Mouse (Mus musculus) midbrain, embryonic 12.5 days (tissue): ENCODE measurements around the gene Aldh3b2. TPM values are rescaled to one million over a fixed set of nuclear protein-coding genes. Genes with fewer than 3 reads are reported as not detected.
"Not testable (repeated sequence)": the region's sequence is repeated elsewhere in the genome, so short reads cannot be mapped to it uniquely, and the experiment has no call there.

ENCODE experiments used
- ATAC-seq: fragments of 200-750 bp; cut with Nextera tagmentation; 2 replicates; pipeline ENCODE4 v1.8.0; 2017; ENCODE audit warnings: low read depth, moderate TSS enrichment, moderate library complexity; ENCODE audit not compliant: low FRiP score
- H3K27ac ChIP-seq: fragments of 300-500 bp; sonication (generic); replicated peaks from 2 replicates; pipeline ENCODE4 v1.5.1; 2016; ENCODE audit warnings: mild to moderate bottlenecking
- H3K27me3 ChIP-seq: fragments of 300-500 bp; sonication (generic); 2 replicates; pipeline ENCODE4 v1.6.1; 2016; ENCODE audit warnings: mild to moderate bottlenecking
- H3K36me3 ChIP-seq: fragments of 300-500 bp; sonication (generic); 2 replicates; pipeline ENCODE4 v1.6.1; 2016
- H3K4me1 ChIP-seq: fragments of 300-500 bp; sonication (generic); 2 replicates; pipeline ENCODE4 v1.6.1; 2016
- H3K4me2 ChIP-seq: fragments of 300-500 bp; sonication (generic); replicated peaks from 2 replicates; pipeline ENCODE4 v1.6.1; 2016; ENCODE audit warnings: mild to moderate bottlenecking, moderate library complexity
- H3K4me3 ChIP-seq: fragments of 300-500 bp; sonication (generic); 2 replicates; pipeline ENCODE4 v1.5.1; 2016; ENCODE audit warnings: mild to moderate bottlenecking
- H3K9ac ChIP-seq: fragments of 300-500 bp; sonication (generic); replicated peaks from 2 replicates; pipeline ENCODE4 v1.6.1; 2016; ENCODE audit warnings: mild to moderate bottlenecking, moderate library complexity
- H3K9me3 ChIP-seq: fragments of 300-500 bp; sonication (generic); 2 replicates; pipeline ENCODE4 v1.6.1; 2016; ENCODE audit warnings: mild to moderate bottlenecking
- WGBS: fragments of 180-500 bp; shearing (Covaris S2); methylation state at CpG from one replicate; pipeline ENCODE4 v1.1.7; 2016; 5-methylcytosine and 5-hydroxymethylcytosine counted together
- polyA plus RNA-seq: library from polyadenylated mRNA; unstranded; fragments of >200 nt; fragmentation: Nextera tagmentation; extraction: Ambion mirVana; gene quantifications from 2 replicates; pipeline ENCODE4 v1.2.1, GENCODE M21; 2016

Gene Aldh3b2
- polyA plus RNA-seq, 1 experiment from 2014 or later, result 1.0 TPM

DNA sequence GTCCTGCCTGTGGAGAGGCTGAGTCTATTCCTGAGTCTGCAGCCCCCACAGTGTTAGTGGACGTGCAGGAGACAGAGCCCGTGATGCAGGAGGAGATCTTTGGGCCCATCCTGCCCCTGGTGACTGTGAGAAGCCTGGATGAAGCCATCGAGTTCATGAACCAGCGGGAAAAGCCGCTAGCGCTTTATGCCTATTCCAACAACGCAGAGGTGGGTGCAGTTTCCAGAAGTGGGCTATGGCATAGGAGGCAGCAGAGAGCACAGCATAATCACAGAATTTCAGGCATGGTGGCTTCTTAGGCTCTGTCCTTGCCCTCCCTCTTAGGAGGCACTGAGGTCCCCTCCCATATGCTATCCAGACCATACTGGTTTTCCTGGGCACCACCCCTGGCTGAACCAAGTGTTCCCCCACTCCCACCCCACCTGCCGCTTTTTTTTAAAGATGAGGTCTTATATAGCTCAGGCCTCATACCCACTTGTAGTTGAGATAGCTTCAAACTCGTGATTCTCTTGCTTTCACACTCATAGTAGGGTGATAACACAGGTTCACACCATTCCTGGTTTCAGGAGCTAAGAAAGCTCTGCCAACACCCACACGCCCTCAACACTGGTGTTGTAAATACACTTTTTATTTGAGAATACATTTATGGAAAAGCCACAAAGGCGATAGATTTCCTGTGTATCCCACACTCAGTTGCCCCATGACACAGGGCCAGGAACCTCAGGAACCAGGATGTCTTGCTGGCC is 5.6 kb upstream of the Aldh3b2 start:
- Histone ChIP-seq H3K4me1 (no peaks in the 10 kb centered on the region), H3K27ac (no peak overlapping the region), H3K4me2 (no peak overlapping the region), H3K4me3 (no peak overlapping the region), H3K9ac (no peak overlapping the region), H3K36me3 (no peaks in the 10 kb centered on the region), H3K27me3 (no peaks in the 10 kb centered on the region), H3K9me3 (no peaks in the 10 kb centered on the region)
- whole genome bisulfite sequencing, result 68% methylated on average over 11 of the region's 11 CpGs
- no peak for ATAC-seq

DNA sequence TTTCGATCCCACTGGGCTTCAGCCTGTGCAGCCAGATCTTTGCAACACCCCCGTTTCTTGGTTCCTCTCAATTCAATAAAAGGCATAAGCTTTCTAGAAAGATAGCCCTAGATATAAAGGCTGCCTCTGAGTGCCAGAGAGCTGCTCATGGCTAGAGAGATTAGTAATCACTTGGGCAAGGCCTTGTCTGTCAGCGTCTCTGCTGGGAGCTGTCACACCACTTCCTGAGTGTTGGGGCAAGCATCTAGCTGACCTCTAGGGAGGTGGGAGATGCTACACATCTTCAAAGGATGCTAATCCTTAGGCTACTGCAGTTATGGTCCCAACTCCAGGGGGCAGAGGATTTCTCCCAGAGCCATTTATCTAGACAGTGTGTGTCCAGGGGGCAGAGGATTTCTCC is 4.9 kb upstream of the Aldh3b2 start:
- Histone ChIP-seq H3K36me3 (no peaks in the 10 kb centered on the region), H3K27me3 (no peaks in the 10 kb centered on the region), H3K4me1 (no peaks in the 10 kb centered on the region), H3K9ac (no peak overlapping the region), H3K4me2 (no peak overlapping the region), H3K9me3 (no peaks in the 10 kb centered on the region), H3K4me3 (no peak overlapping the region), H3K27ac (no peak overlapping the region)
- WGBS, result 66% methylated on average over 3 of the region's 3 CpGs
- no peak for ATAC-seq

DNA sequence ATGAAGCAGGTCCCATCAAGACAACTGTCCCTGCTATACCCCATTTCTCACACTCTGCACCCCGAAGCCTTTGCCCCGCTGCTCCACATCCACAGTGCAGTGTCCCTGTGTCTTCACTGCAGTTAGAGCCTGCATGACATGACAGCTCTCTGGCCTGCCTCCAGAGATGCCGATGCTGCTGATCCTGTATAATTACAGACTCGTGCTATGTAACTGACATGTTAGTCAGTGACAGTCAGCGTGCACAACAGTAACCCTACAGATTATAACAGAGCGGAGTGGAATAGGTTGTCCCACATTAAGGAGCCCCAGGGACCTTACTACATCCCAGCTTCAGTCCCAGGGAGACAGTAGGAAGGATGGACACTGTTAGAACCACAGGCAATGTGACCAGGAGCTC is 2.5 kb downstream of the Aldh3b2 start:
- not testable (repeated sequence) for H3K27me3 ChIP-seq, H3K4me1 ChIP-seq, H3K9me3 ChIP-seq, ATAC-seq, H3K27ac ChIP-seq, H3K9ac ChIP-seq, H3K36me3 ChIP-seq, H3K4me2 ChIP-seq, H3K4me3 ChIP-seq
- WGBS, result 90% methylated on average over 6 of the region's 6 CpGs

DNA sequence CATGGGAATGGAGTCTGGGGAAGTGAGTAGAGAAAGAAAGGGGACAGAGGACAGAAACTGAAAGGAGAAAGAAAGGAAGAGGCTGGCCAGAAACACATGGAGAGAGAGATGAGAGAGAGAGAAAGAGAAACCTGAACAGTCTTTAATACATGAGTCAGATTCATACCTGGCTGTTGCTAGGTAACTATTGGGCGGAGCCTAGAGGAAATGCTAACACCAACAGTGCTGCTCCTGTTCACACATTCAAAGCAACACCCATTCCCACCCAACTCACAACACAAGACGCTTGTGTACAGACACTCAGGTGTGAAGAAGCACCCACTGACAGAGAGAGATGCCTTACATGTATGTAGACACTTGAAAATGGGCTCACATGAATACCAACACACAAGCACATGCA is 3.7 kb downstream of the Aldh3b2 start:
- H3K9ac ChIP-seq, result no peak overlapping the region
- H3K27ac ChIP-seq, result no peak overlapping the region
- no peaks in the 10 kb centered on the region for H3K9me3 ChIP-seq
- H3K36me3 ChIP-seq, result no peaks in the 10 kb centered on the region
- H3K4me1 ChIP-seq, result no peaks in the 10 kb centered on the region
- H3K27me3 ChIP-seq, result no peaks in the 10 kb centered on the region; the same call in 1 of the 2 replicates
- 75% methylated on average over 2 of the region's 2 CpGs for WGBS
- ATAC-seq, result no peak
- H3K4me3 ChIP-seq, result no peak overlapping the region
- H3K4me2 ChIP-seq, result no peak overlapping the region

DNA sequence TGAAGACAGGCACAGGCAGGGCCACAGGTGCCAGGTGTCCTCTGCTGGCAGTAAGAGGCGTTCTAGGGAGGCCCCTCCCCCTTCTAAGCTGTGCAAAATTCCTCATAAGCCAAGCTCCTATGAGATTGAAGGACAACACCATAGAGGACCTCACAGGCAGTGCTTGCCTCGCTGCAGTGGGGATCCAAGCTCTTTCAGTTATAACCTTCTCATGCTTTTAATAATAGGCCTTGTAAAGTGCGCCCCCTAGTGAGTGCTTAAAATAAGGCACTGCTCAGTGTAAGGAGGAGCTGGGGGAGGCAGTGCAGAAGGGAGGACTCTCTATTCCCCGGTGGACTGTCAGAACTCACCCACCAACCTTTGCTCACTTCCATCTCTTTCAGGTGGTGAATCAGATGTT is 8.2 kb downstream of the Aldh3b2 start:
- Histone ChIP-seq H3K27ac (no peak overlapping the region), H3K36me3 (no peaks in the 10 kb centered on the region), H3K9me3 (no peaks in the 10 kb centered on the region), H3K9ac (no peak overlapping the region), H3K4me3 (no peak overlapping the region), H3K27me3 (no peaks in the 10 kb centered on the region; the same call in 1 of the 2 replicates), H3K4me1 (peaks cover 12% of the 10 kb centered on the region), H3K4me2 (no peak overlapping the region)
- WGBS, result 18% methylated on average over 4 of the region's 4 CpGs
- peak; percentile 27; the same call in 1 of the 2 replicates for ATAC-seq

DNA sequence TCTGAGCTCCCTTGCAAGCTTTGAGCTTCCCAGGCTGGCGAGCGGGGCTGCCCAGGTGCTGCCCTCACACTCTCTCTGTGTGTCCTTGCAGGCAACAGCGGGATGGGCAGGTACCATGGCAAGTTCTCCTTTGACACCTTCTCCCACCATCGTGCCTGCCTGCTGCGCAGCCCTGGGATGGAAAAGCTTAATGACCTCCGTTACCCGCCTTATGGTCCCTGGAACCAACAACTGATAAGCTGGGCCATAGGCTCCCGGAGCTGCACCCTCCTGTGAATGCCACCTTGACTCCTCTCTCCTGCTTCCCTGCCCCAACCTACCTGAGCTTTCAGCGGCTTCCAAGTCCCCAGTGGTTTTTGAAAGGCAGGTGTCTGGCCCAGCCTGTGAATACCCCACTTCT is 8.8 kb downstream of the Aldh3b2 start:
- Histone ChIP-seq H3K4me2 (no peak overlapping the region), H3K27me3 (no peaks in the 10 kb centered on the region; the same call in 1 of the 2 replicates), H3K4me3 (no peak overlapping the region), H3K9me3 (no peaks in the 10 kb centered on the region), H3K4me1 (peaks cover 12% of the 10 kb centered on the region), H3K36me3 (no peaks in the 10 kb centered on the region), H3K27ac (no peak overlapping the region), H3K9ac (no peak overlapping the region)
- WGBS, result 83% methylated on average over 9 of the region's 9 CpGs
- no peak for ATAC-seq

DNA sequence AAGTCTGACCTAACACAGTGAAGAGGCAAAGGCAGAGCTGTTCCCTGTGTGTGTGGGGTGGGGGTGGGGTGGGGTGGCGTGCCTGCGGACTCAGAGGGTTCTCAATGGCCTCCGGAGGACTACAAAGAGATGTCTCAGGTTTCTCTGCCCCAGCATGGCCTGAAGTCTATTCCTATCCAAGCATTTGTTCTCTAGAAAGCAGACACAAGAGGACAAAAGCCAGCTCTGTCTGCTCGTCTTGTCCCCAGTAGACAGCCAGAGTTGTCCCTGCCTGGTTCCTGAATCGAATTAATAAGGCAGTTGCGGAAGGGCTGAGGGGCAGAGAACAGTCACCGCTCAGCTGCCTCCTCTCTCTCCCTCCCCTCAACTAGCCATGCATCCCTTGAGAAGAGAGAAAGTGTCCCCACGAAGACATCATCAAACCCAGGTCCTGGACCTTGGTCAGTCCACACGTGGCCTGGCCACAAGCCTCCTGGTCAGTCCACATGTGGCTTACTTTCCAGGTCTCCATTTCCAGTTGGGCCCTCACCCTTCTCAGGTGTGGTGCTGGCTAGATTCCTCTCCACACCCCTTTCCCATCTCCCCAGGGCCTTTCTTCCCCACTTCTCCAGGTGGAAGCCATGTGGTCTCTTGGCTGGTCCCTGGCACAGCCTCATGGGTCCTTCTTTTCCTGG is 11.5 kb downstream of the Aldh3b2 start:
- 32% methylated on average over 9 of the region's 9 CpGs for WGBS
- H3K4me1 ChIP-seq, result peaks cover 17% of the 10 kb centered on the region

DNA sequence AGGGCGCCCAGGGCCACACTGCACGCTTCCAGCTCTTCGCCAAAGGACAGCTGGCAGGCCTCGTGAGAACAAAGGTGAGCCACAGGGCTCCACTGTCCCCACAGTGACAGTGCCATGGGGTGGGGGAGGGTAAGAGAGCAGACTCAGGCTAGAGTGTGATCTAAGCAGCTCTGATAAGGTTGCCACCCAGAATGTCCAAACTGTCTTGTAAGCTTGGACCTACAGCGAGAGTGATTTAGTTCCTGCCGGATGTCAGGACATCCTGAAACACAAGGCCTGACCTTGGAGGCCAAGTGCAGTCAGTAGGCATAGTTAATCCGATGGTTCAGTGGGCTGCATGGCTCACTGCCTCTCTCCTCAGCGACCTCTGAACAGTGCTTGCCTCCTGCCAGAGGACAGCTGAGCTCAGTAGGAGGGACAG is 13.1 kb downstream of the Aldh3b2 start:
- no peak overlapping the region for H3K4me2 ChIP-seq
- H3K9ac ChIP-seq, result 0 out of 2 replicates have a peak overlapping the region, but pooled peaks have one; percentile 8
- peaks cover 17% of the 10 kb centered on the region for H3K4me1 ChIP-seq
- H3K27ac ChIP-seq, result no peak overlapping the region; the same call in 1 of the 2 replicates
- H3K27me3 ChIP-seq, result no peaks in the 10 kb centered on the region; the same call in 1 of the 2 replicates
- 17% methylated on average over 8 of the region's 8 CpGs for WGBS
- ATAC-seq, result no peak
- no peaks in the 10 kb centered on the region for H3K9me3 ChIP-seq
- no peaks in the 10 kb centered on the region for H3K36me3 ChIP-seq
- H3K4me3 ChIP-seq, result no peak overlapping the region

More for the DNA sequence above, 11.5 kb downstream of the Aldh3b2 start:
- Histone ChIP-seq H3K9ac (peak overlapping the region; percentile 24; the same call in 1 of the 2 replicates), H3K9me3 (no peaks in the 10 kb centered on the region), H3K4me2 (no peak overlapping the region), H3K27me3 (no peaks in the 10 kb centered on the region; the same call in 1 of the 2 replicates), H3K27ac (no peak overlapping the region), H3K4me3 (no peak overlapping the region), H3K36me3 (no peaks in the 10 kb centered on the region)
- no peak for ATAC-seq

DNA sequence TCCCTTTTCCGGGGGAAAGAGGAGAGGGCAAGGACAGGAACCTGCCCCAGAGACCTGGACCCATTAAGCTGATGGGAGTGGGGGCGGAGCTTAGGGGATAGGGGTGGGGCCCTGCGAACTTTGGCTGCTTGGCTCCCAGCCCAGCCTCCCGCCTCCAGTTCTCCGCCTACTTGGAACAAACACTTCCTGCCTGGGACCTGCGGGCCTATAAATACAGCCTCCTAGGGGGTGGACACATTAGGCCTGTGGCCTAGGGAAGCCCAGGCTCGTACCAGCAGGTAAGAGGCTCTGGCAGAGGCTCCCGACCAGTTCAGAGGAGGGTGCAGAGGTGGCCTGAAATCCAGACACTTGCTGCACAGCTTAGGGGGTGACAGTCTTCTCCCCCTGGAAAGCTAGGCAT is 14.2 kb downstream of the Aldh3b2 start, which contains the start of gene Acy3:
Gene Acy3 (plus strand): TSS at position 237 of the 400 bp plus-strand sequence.
- Histone ChIP-seq H3K9me3 (no peaks in the 10 kb centered on the region), H3K4me2 (no peak within 1 kb of the TSS), H3K27ac (no peak within 1 kb of the TSS), H3K27me3 (no peaks in the 10 kb centered on the region), H3K4me1 (peaks cover 17% of the 10 kb centered on the region), H3K4me3 (no peak within 1 kb of the TSS), H3K36me3 (no peaks in the 10 kb centered on the region), H3K9ac (no peak within 1 kb of the TSS)
- WGBS, result 18% methylated on average over 8 of the region's 8 CpGs
- ATAC-seq, result no peak

DNA sequence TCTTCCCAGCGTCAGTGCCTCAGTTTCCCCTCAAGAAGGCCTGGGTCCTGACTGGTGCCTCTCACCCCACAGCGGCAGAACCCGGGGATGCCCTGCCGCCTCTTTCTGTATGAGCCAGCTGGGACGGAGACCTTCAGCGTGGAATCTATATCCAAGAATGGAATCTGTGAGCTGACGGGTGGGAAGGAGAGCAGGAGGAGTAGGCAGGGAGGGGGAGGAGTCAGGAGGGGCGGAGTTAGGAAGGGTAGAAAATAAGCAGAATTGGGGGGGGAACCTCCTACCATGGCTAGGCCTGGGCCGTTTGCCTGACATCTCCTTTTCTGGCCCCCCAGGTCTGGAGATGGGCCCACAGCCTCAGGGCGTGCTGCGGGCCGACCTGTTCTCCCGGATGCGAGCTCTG is 15.9 kb downstream of the Aldh3b2 start:
- no peaks in the 10 kb centered on the region for H3K9me3 ChIP-seq
- H3K36me3 ChIP-seq, result no peaks in the 10 kb centered on the region
- ATAC-seq, result no peak
- no peaks in the 10 kb centered on the region for H3K27me3 ChIP-seq
- peaks cover 17% of the 10 kb centered on the region for H3K4me1 ChIP-seq
- H3K4me2 ChIP-seq, result no peak overlapping the region
- no peak overlapping the region for H3K9ac ChIP-seq
- WGBS, result 93% methylated on average over 14 of the region's 14 CpGs
- no peak overlapping the region for H3K27ac ChIP-seq
- H3K4me3 ChIP-seq, result no peak overlapping the region

DNA sequence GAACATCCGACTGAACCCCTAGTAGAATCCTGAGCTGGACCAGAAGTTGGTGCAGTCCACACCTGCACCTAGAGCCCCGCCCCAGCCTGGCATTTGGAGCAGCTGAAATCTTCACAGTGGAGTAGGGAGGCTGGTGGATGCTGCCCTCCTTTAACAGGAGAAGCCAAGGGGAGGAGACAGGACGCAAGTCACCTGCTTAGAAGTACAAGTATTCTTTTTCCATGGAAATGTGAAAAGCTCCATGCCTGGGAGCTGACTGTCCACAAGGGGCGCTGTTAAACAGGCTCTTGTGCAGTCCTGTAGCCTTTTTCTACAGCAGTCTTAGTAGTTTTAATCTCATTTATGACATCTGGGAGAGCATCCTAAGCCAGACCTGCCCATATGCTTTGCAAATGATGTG is 16.6 kb downstream of the Aldh3b2 start:
- H3K4me3 ChIP-seq, result no peak overlapping the region
- no peak for ATAC-seq
- WGBS, result 87% methylated on average over 4 of the region's 4 CpGs
- H3K9ac ChIP-seq, result no peak overlapping the region
- no peak overlapping the region for H3K4me2 ChIP-seq
- no peaks in the 10 kb centered on the region for H3K9me3 ChIP-seq
- peaks cover 14% of the 10 kb centered on the region for H3K4me1 ChIP-seq
- H3K36me3 ChIP-seq, result no peaks in the 10 kb centered on the region
- H3K27me3 ChIP-seq, result no peaks in the 10 kb centered on the region
- no peak overlapping the region for H3K27ac ChIP-seq

DNA sequence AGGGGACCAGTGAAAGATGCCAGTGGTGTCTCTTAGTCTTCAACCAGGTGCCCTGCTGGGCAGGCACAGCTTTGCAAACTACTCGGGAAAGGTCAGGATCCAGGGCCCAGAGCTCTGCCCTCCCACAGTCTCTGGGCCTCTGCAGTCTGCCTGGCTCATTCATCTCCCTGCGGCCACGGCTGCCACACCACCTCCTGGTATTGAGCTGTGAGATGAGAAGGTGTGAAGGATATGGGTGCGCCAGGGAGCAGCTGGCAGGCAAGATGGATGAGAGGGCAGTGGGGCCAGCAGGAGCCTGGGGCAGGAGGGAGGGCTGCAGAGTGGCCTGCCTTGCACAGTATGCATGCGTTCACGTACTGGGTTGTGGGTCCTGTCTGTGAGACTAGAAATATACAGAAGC is 18.7 kb downstream of the Aldh3b2 start:
- peaks cover 6% of the 10 kb centered on the region; the same call in 1 of the 2 replicates for H3K4me1 ChIP-seq
- H3K9me3 ChIP-seq, result no peaks in the 10 kb centered on the region
- no peak overlapping the region for H3K4me2 ChIP-seq
- WGBS, result 72% methylated on average over 6 of the region's 6 CpGs
- no peak overlapping the region for H3K4me3 ChIP-seq
- no peak overlapping the region for H3K9ac ChIP-seq
- no peak overlapping the region for H3K27ac ChIP-seq
- no peak for ATAC-seq
- H3K36me3 ChIP-seq, result no peaks in the 10 kb centered on the region
- no peaks in the 10 kb centered on the region for H3K27me3 ChIP-seq
